Mouse (Mus musculus) B cell, adult 62 days (primary cell): Measurements from ENCODE around the gene Cep152. TPM values are rescaled to one million over a fixed set of nuclear protein-coding genes. Genes with fewer than 3 reads are reported as not detected.

Source experiments
- total RNA-seq: library from RNA; stranded (reverse); gene quantifications from 4 replicates; pipeline ENCODE4 v1.2.4, GENCODE M21; 2023

Cep152 gene
- total RNA-seq = 19.7 to 21.2 TPM (median 20.1 TPM) in 4 replicates

DNA sequence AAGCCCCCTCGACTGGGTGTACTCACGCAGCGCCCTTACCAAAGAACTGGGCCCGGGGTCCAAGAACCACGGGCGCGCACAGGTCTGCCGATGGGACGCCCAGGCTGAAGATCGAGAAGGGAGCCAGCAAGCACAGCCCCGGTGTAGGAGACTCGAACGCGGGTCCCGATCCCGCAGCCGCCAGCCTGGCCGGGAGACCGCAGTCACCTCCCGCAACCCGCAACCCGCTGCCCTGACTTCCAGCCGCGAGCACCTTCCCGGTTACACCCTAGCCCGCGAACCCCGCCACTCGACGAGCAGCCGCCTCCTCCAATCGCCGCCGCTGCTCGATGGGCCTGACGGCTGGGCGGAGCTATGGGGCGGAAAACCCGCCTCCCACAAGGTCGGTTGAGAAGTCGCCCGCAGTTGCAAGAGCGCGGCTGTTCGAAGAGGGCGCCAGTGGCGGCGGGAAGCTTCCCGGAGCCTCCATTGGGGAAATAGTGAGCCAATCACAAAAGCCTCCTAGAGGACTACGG is at the start of gene Cep152:
Gene Cep152, minus strand, starts transcription at position 277 of the 515 bp plus-strand sequence.

DNA sequence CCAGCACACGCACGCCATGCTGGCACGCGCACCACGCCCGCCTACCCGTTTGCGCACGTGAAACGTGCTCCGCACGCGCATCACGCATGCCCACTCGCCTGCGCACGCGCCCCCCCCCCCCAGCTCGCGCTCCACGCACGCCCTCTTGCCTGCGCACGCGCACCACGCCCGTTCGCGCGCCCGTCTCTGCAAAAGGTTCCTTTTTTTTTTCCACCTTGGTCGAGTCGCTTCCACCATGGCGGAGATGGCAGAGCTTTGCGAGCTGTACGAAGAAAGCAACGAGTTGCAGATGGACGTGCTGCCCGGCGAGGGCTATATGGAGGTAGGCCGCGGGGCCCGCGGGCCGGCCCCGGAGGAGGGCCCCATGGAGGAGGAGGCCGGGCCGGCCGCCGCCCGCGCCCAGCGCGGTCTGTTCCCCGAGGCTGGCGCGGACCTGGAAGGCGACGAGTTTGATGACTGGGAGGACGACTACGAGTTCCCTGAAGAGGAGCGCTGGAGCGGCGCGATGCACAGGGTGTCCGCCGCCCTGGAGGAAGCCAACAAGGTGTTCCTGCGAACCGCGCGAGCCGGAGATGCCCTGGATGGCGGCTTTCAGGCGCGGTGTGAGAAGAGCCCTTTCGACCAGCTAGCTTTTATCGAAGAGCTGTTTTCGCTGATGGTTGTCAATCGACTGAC is 48.2 kb upstream of the Cep152 start, which contains the start of gene Eid1:
Gene Eid1, plus strand, starts transcription at position 139 of the 675 bp plus-strand sequence.

Other genes with a start within 250 kb of the Cep152 start
- gene Gm9913, start 120.0 kb downstream of the Cep152 start, total RNA-seq = not detected in 4 replicates
- 0.06 to 0.18 TPM in 2 of 4 replicates, not detected in the others for gene Fbn1, start 117.1 kb downstream of the Cep152 start, total RNA-seq
- 33.3 to 41.6 TPM (median 35.1 TPM) in 4 replicates for gene Eid1, start 48.0 kb upstream of the Cep152 start, total RNA-seq
- gene Shc4, start 99.0 kb upstream of the Cep152 start, total RNA-seq = 0.21 to 0.29 TPM in 2 of 4 replicates, not detected in the others
- 51.0 to 54.8 TPM (median 51.9 TPM) in 4 replicates for gene Secisbp2l, start 157.8 kb upstream of the Cep152 start, total RNA-seq
- 20.2 to 28.6 TPM (median 21.9 TPM) in 4 replicates for gene Galk2, start 234.0 kb upstream of the Cep152 start, total RNA-seq
- 57.7 to 85.6 TPM (median 68.6 TPM) in 4 replicates for gene Cops2, start 234.0 kb upstream of the Cep152 start, total RNA-seq